Mouse (Mus musculus): ENCODE results near the gene Pigx. TPM values are rescaled to one million over a fixed set of nuclear protein-coding genes. Genes with fewer than 3 reads are reported as not detected.
A peak's percentile ranks its signal among the peaks of the same experiment; 100 is the strongest.
"Not testable (repeated sequence)": the region's sequence is repeated elsewhere in the genome, so short reads cannot be mapped to it uniquely, and the experiment has no call there.

Pigx gene
- polyA plus RNA-seq, 1 experiment from 2014 or later, result 27.8 TPM

DNA sequence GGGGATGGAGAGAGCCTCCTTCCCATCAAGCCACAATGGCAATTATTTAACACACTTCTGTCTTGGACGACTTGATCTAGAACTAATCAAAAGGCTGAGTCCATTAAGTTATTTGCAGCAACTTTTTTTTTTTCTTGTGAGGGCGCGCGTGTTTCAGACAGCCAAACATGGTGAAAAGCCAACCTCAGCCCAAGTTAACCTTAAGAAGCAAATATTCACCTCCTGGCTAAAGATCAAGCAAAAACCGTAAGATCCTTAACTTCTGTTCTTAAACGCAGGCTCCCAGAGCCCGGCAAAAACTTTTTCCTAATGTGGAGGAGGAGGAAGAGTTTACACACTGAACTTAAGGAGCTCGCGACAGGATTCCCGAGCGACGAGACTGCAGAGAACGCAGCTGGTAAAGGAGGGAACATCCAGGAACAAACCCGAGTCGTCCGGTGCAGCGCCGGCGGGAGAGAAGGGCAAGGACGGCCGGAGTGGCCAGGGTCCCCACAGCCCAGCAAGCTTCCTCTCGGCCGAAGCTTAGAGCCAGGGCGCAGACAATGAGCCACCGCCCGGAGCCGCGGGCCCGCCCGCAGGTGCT lies 21.0 kb downstream of the Pigx start:
- Histone ChIP-seq H3K4me3 (replicated peaks) (peak overlapping the region; percentile 95), H3K36me3 (replicated peaks) (no peaks in the 10 kb centered on the region), H3K9ac (peak overlapping the region; percentile 93), H3K4me1 (replicated peaks) (peaks cover 34% of the 10 kb centered on the region), H3K27ac (replicated peaks) (peak overlapping the region; percentile 98), H3K4me2 (peak overlapping the region; percentile 88), H3K27me3 (no peaks in the 10 kb centered on the region), H3K9me3 (replicated peaks) (no peaks in the 10 kb centered on the region)
- ATAC-seq (ENCODE audit: insufficient read depth), result no peak
- 0% methylated on average over 26 of the region's 30 CpGs for WGBS (ENCODE audit: insufficient replicate concordance)

DNA sequence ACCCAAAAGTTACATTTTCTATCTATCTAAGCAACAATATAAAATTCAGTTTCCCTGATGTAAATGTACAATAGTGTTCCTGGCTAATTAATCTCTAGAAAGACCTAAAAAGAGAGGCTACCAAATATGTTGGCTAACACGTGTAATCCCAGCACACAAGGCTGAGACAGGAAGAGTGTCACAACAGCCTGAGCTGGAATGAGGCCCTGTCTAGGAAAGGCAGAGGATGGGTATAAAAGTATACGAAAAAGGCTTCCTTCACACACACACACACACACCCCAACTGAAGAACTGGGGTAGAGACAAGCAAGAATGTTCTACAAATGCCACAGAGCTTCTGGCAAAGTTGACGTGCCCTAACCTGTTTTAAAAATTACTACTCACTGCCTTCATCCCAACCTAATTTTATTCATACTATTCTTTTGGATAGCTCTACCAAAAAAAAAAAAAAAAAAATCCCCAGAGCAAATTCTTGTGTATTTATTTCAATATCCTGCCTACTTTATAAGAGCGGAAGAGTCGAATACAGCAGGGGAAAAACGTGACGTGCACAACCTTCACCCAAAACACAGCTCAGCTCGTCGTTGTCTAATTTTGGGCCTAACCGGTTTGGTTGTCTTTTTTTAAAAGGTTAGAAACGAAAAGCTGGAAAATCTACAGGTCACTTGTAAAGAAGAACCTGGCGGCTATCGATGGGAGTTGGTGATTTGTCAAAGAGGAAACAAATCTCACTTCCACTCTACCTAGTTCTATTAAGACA lies 21.7 kb downstream of the Pigx start:
- Histone ChIP-seq H3K4me3 (replicated peaks) (peak overlapping the region; percentile 95), H3K27me3 (no peaks in the 10 kb centered on the region), H3K36me3 (replicated peaks) (no peaks in the 10 kb centered on the region), H3K9ac (peak overlapping the region; percentile 93), H3K9me3 (replicated peaks) (no peaks in the 10 kb centered on the region), H3K27ac (replicated peaks) (peak overlapping the region; percentile 98), H3K4me2 (peak overlapping the region; percentile 88), H3K4me1 (replicated peaks) (peaks cover 34% of the 10 kb centered on the region)
- ATAC-seq (ENCODE audit: insufficient read depth), result no peak
- 4% methylated on average over 13 of the region's 13 CpGs for WGBS (ENCODE audit: insufficient replicate concordance)

DNA sequence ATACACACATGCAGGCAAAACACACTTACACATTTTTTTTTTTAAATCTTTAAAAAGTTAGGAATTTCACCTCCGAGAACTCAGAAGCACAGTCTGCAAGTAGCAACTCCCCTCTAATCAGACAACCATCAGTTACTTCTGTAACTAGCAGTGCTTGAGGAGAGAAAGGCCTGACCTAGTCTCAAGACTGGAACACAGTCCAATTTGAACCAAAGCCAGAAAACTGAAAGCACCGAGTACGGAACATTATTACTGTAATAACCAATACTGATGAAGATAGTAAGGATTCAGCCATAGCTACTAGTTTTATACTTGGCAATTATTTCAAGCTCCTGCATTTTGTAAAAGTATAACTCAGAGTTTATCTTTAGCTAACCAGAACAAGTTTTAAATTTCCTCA lies 23.1 kb downstream of the Pigx start:
- Histone ChIP-seq H3K4me3 (replicated peaks) (no peak overlapping the region), H3K4me2 (no peak overlapping the region), H3K4me1 (replicated peaks) (peaks cover 43% of the 10 kb centered on the region), H3K9me3 (replicated peaks) (no peaks in the 10 kb centered on the region), H3K27me3 (no peaks in the 10 kb centered on the region), H3K27ac (replicated peaks) (no peak overlapping the region), H3K9ac (no peak overlapping the region), H3K36me3 (replicated peaks) (no peaks in the 10 kb centered on the region)
- WGBS (ENCODE audit: insufficient replicate concordance), result 70% methylated on average over 3 of the region's 3 CpGs
- no peak for ATAC-seq (ENCODE audit: insufficient read depth)

DNA sequence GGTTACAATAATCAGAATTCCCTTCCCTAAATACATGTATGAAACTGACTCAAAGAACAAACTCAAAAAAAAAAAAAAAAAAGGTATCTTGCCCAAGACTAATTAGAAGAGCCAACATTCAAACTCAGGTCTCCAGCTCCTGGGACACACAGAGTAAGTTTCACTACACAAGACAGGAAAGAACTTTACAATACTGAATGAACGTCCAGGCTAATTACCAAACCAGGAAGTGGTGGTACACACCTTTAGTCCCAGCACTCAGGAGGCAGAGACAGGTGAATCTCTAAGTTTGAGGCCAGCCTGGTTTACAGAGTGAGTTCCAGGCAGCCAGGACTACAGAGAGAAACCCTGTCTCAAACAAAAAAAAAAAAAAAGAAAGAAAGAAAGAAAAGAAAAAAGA lies 23.8 kb downstream of the Pigx start:
- WGBS (ENCODE audit: insufficient replicate concordance), result 13% methylated on average over 1 of the region's 1 CpGs
- ATAC-seq (ENCODE audit: insufficient read depth), result no peak

DNA sequence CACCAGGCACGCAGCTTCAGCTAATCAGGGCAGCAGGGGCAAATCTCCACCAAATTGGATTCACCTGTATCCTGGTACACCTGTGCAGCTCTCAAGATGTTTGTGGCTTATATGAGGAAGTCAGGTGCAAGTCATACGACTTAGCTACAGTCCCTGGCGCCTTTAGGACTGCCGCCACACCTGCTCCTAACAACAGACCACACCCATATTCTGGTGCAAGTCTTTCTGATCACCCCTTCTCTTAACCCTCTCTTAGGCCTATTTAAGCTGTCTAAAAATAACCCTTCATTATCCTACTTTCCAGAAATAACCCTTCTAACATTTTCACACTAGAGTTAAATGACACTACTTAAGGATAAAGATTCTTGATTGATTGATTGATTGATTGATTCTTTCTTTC lies 29.5 kb downstream of the Pigx start:
- not testable (repeated sequence) for H3K9ac ChIP-seq; ATAC-seq (ENCODE audit: insufficient read depth); H3K4me3 ChIP-seq (replicated peaks); H3K36me3 ChIP-seq (replicated peaks); H3K27ac ChIP-seq (replicated peaks); H3K4me2 ChIP-seq; H3K9me3 ChIP-seq (replicated peaks); H3K27me3 ChIP-seq
- H3K4me1 ChIP-seq (replicated peaks), result peaks cover 40% of the 10 kb centered on the region
- WGBS (ENCODE audit: insufficient replicate concordance), result 43% methylated on average over 4 of the region's 4 CpGs

More for the DNA sequence above, 23.8 kb downstream of the Pigx start:
- H3K27me3 ChIP-seq, result no peaks in the 10 kb centered on the region
- H3K9me3 ChIP-seq (replicated peaks), result no peaks in the 10 kb centered on the region
- H3K27ac ChIP-seq (replicated peaks), result no peak overlapping the region; the same call in 1 of the 2 replicates
- H3K4me2 ChIP-seq, result no peak overlapping the region
- H3K36me3 ChIP-seq (replicated peaks), result no peaks in the 10 kb centered on the region
- no peak overlapping the region for H3K9ac ChIP-seq
- peaks cover 43% of the 10 kb centered on the region for H3K4me1 ChIP-seq (replicated peaks)
- H3K4me3 ChIP-seq (replicated peaks), result no peak overlapping the region

DNA sequence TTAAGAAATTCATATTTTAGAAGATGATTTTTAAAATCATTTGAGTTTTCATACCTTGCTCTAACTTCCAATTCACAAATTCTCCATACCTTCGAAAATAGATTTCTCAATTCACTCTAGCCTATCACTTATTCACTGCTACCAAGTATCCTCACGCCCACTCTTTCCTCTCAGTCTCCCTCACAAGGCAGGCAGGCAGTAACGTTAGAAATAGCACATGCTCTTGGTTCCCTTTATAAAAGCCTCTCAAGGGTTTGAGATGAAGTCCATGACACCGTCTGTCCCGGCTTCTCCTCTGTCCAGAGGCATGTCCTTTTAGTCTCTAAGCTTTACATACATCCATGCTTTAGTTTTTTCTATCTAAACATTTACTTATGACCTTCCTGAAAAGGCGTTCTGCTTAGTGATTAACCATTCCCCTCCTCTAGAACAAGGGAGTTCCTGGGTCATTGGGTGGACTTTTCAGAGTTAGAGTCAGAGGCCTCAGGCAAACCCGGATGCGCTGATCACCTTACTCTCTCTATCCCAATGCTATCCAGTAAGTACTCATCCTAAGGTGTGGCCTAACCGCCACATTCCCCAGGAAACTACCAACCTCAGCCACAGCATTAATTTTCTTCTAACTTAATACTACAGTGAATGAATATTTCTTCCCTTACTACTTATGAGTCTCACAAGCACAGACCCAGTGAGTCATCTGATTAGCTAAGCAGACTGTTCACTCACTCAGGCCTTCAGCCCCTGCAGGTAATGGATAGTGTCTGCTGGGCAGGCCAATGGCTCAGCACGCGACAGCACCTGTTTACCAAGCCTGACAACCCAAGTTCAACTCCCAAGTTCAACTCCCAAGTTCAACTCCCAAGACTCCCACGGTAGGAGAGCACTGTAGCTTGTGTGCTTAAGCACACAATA lies 30.9 kb downstream of the Pigx start:
- 60% methylated on average over 12 of the region's 12 CpGs for WGBS (ENCODE audit: insufficient replicate concordance)
- H3K9me3 ChIP-seq (replicated peaks), result no peaks in the 10 kb centered on the region
- no peak overlapping the region for H3K27ac ChIP-seq (replicated peaks)
- H3K36me3 ChIP-seq (replicated peaks), result no peaks in the 10 kb centered on the region
- no peak for ATAC-seq (ENCODE audit: insufficient read depth)
- no peak overlapping the region for H3K4me2 ChIP-seq
- H3K9ac ChIP-seq, result no peak overlapping the region
- peaks cover 41% of the 10 kb centered on the region for H3K4me1 ChIP-seq (replicated peaks)
- no peak overlapping the region for H3K4me3 ChIP-seq (replicated peaks)
- no peaks in the 10 kb centered on the region for H3K27me3 ChIP-seq

DNA sequence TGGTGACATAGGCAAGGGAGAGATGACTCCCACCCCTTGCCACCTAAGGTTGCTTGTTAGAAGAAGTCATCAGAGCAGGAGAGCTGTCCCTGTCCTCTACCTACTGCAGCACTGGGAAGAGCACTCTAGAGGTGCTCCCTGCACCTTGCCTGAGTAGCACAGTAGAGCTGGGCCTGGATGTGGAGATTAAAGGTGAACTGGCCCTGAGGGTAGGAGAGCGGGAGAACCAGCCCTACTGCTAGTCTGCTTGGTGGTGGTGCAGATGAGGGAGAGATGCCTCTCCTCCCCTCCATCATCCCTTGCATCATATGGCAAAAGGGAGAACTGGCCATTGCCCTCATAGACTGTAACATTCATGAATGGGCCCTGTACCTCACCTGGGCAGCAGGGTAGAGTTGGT lies 32.6 kb downstream of the Pigx start:
- Histone ChIP-seq H3K27ac (replicated peaks) (no peak overlapping the region), H3K4me3 (replicated peaks) (no peak overlapping the region), H3K27me3 (no peaks in the 10 kb centered on the region), H3K36me3 (replicated peaks) (no peaks in the 10 kb centered on the region), H3K9me3 (replicated peaks) (no peaks in the 10 kb centered on the region), H3K4me1 (replicated peaks) (peaks cover 50% of the 10 kb centered on the region), H3K9ac (no peak overlapping the region), H3K4me2 (no peak overlapping the region)
- 82% methylated on average over 1 of the region's 1 CpGs for WGBS (ENCODE audit: insufficient replicate concordance)
- ATAC-seq (ENCODE audit: insufficient read depth), result no peak

DNA sequence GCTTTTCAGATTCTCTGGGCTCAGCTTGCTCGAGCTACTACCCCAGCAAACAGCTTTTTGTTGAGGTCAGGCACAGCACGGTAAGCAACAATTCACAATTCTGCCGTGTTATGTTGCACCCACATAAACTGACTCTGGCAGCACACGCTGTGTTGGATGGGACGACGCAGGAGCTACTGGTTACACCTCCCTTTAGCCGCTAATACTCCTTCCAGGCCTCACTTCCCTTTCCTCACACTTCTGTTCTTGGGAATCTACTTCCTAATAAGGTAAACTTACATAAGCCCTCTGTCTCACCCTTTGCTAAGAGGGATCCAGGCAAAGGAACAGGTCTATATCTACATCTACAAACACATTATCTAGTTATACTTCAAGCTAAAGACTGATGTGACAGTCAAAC lies 35.6 kb downstream of the Pigx start:
- no peaks in the 10 kb centered on the region for H3K9me3 ChIP-seq (replicated peaks)
- no peak overlapping the region for H3K27ac ChIP-seq (replicated peaks)
- H3K36me3 ChIP-seq (replicated peaks), result no peaks in the 10 kb centered on the region
- H3K9ac ChIP-seq, result no peak overlapping the region
- 49% methylated on average over 7 of the region's 7 CpGs for WGBS (ENCODE audit: insufficient replicate concordance)
- H3K4me2 ChIP-seq, result no peak overlapping the region
- no peak overlapping the region for H3K4me3 ChIP-seq (replicated peaks)
- H3K4me1 ChIP-seq (replicated peaks), result peaks cover 51% of the 10 kb centered on the region
- no peak for ATAC-seq (ENCODE audit: insufficient read depth)
- no peaks in the 10 kb centered on the region for H3K27me3 ChIP-seq

DNA sequence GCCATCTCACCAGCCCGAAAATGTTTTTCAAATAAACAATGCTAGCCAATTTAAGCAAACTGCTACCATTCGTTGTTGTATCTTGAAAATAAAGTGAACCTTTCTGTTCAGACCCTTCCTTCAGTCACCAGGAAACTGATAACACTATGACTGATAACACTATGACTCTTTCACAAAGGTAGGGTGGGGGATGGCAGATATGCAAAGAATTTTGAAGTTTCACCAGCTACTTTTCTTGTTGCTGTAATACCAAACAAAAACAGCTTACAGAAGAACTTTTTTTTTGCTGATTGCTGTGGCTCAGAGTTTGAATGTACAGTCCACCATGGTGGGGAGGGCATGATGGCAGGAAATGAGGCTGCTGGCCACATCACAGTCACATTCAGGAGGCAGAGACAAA lies 37.3 kb downstream of the Pigx start:
- H3K27ac ChIP-seq (replicated peaks), result no peak overlapping the region
- H3K4me2 ChIP-seq, result no peak overlapping the region

DNA sequence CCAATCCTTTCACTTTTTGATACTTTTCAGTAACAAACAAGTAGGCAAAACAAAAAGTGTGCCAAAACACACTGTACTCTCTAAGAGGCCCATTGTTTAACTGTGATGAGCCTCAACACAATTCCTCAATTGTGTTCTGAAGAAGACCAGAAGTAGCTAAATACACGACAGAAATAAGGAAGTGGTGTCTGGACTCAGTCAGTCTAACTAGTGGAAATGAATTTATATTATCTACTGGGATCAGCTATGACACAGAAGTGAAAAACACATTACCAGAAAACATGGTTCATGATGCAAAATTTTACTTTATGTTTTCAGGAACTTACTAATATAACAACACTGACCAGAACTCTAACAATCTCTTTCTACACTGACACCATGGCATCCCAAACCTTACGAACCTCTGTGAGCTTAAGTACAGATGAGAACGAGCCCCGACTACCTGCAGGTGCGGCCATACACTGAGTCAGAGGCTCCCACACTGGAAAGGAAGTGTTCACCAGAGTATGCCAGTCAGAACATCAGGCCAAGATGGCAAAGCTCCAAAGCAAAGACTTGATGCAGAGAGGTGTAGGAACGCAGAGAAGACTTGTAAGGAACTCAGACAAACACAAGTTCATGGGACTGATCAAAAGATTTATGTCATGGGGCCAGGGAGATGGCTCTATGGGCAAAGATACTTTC lies 39.6 kb downstream of the Pigx start:
- no peaks in the 10 kb centered on the region for H3K27me3 ChIP-seq
- no peak overlapping the region for H3K4me2 ChIP-seq
- ATAC-seq (ENCODE audit: insufficient read depth), result no peak
- H3K4me3 ChIP-seq (replicated peaks), result no peak overlapping the region
- H3K36me3 ChIP-seq (replicated peaks), result no peaks in the 10 kb centered on the region
- H3K9me3 ChIP-seq (replicated peaks), result no peaks in the 10 kb centered on the region
- 43% methylated on average over 6 of the region's 6 CpGs for WGBS (ENCODE audit: insufficient replicate concordance)
- no peak overlapping the region for H3K9ac ChIP-seq
- no peak overlapping the region for H3K27ac ChIP-seq (replicated peaks)
- H3K4me1 ChIP-seq (replicated peaks), result peaks cover 29% of the 10 kb centered on the region

More for the DNA sequence above, 37.3 kb downstream of the Pigx start:
- H3K9ac ChIP-seq, result no peak overlapping the region
- no peak overlapping the region for H3K4me3 ChIP-seq (replicated peaks)
- WGBS (ENCODE audit: insufficient replicate concordance), result 39% methylated on average over 2 of the region's 2 CpGs
- H3K27me3 ChIP-seq, result no peaks in the 10 kb centered on the region
- H3K9me3 ChIP-seq (replicated peaks), result no peaks in the 10 kb centered on the region
- H3K36me3 ChIP-seq (replicated peaks), result no peaks in the 10 kb centered on the region
- H3K4me1 ChIP-seq (replicated peaks), result peaks cover 45% of the 10 kb centered on the region
- ATAC-seq (ENCODE audit: insufficient read depth), result no peak

DNA sequence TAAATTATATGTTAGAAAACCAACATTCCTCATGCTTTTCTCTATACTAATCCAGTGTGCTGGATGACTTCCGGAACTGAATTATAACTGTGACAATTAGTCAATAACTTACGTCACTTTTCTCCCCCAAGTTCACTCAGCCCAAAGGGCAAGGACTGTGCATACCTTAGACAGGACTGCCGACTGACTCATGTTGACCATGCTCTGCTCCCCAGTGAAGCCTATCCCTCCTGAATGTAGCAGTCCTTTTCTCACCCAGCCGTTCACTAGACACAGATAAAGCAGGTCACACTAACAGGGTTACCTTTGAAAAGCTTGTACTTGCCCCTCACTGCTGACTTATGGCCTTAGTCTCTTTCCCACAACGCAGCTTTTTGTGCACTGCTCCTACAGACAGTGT lies 40.7 kb downstream of the Pigx start:
- Histone ChIP-seq H3K27ac (replicated peaks) (no peak overlapping the region), H3K4me3 (replicated peaks) (no peak overlapping the region), H3K36me3 (replicated peaks) (no peaks in the 10 kb centered on the region), H3K4me2 (no peak overlapping the region), H3K9ac (no peak overlapping the region), H3K9me3 (replicated peaks) (no peaks in the 10 kb centered on the region), H3K4me1 (replicated peaks) (peaks cover 26% of the 10 kb centered on the region), H3K27me3 (no peaks in the 10 kb centered on the region)
- 58% methylated on average over 5 of the region's 5 CpGs for WGBS (ENCODE audit: insufficient replicate concordance)
- no peak for ATAC-seq (ENCODE audit: insufficient read depth)

Measured in liver, embryonic 15.5 days (tissue).